Mouse (Mus musculus): ENCODE measurements around the gene Tbpl1. TPM values are rescaled to one million over a fixed set of nuclear protein-coding genes. Genes with fewer than 3 reads are reported as not detected.

Gene Tbpl1
- total RNA-seq (2021) = 30.8 and 42.0 TPM in 2 replicates
- long read RNA-seq, transcript Tbpl1-202 (7 exons, 2,873 nt) = major isoform, 24 of 31 reads
- long read RNA-seq, partial matches to known transcripts = 1 of 31 reads
- long read RNA-seq, other reads (novel, unspliced or antisense) = 5 of 31 reads

DNA sequence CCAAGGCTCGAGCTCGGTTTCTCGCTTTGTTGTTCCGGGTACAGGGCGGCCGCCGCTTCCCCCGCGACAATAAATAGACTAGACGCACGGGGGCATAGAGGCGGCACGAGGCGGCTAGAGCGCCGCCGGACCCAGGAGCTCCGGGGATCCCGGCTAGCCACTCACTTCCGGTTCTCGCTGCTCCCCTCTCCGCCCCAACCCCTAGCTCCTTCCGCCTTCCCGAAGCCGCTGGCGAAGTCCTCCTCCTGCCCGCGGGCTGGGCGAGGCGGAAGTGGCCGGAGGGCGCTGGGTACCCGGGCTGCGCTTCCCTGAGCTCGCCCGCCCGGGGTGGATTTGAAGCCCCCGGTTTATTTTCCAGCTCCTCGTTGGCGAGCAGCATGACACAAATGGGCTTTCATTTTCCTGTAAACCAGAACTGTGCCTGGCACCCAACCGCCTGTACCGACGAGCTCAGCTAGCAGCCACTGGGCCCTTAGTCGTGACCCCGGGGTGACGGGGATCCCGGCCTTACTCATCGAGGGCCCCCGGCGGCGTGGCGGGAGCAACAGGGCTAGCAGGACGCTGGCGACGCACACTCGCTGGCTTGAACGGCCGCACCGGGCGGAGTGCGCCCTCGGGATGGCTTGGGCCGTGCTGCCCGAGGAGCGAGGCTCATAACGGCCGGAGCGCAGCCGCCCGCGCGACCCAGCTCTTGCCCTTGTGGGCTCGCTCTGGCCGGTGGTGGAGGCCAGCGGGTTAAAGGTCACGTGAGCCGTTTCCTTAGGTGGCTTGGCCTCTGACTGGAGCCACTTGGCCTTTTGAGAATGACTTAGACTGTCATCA is at the start of gene Tbpl1:
Tbpl1 (minus strand) TSS at position 667 of the 822 bp plus-strand sequence.
- peak; percentile 94 for DNase-seq

DNA sequence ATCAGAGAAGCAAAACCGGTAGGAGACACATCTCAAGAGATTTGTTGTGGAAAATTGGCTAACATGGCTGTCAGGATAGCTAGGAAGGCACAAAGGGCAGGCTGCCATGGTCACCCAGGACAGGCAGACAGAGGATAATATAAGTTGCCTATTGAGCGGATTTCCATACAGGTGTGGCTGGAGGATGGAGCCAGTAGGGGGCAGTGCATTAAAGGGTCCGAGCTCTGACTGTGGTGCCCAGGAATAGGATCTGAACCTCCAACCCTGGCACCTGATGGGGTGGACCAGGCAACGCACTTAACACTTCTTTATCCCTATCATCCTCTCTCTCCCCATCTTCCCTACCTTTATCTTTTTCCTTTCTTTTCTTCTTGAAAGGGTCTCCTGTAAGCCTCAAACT is 49.7 kb upstream of the Tbpl1 start:
- DNase-seq = peak; percentile 7

DNA sequence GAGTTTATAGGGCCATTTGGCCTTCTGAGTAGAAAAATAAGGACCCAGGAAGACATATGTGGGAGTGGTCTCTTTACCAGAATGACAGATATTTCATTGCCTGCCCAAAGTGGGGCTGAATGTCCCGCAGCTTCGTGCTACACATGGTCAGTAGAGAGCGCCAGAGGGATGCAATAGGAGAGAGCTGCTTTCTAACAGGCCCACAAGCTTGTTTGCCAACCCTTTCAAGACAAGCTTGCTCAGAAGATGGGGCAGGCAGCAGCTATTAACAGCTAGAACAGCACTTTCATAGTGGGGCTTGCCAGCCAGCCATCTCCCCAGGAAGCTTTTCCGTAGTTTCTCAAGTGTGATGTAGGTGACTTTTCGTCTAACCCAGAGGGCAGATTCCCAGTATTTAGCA is 46.2 kb upstream of the Tbpl1 start:
- no peak for DNase-seq

DNA sequence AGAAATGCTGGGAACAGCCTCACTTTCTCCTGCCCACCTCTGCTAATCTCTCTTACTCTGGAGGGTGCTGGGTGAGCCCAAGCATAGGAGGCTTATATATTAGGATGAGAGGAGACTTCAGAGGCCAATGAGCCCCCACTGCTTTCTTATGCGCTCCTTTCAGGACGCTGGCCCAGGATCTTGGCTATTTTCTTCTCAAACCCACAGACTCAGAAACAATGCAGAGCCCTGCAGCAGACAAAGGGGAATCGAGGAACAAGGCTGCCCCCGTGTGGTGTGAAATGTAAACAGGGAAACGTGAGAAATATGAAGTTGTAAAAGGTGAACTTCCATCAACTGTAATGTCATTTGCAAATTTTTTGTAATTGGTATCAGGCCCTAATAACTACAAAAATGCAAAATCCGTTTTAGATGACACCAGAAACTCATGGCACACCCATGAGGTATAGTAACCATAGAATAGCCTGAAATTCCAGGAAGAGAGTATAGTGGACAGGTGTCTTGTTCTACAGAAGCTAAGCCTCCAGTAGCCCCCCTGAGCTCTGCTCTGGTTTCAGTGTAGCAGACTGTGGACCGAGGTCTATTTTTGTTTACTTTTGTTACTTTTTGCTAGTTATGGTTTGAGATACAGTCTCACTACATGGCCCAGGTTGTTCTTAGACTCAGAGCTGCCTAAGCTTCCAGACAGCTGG is 44.4 kb upstream of the Tbpl1 start:
- peak; percentile 40 for DNase-seq

DNA sequence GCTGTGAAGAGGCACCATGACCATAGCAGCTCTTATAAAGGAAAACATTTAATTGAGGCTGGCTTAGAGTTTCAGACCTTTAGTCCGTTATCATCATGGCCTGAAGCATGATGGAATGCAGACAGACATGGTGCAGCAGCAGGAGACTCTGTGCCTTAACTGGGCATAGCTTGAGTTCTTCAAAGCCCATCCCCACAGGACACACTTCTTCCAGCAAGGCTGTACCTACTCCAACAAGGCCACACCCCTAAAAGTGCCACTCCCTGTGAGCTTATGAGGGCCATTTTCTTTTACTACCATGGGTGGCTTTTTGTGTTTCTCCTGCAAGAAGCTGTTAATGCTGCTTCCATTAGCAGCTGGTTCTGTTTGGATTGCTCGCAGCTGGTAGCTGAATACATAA is 43.7 kb upstream of the Tbpl1 start:
- no peak for DNase-seq

DNA sequence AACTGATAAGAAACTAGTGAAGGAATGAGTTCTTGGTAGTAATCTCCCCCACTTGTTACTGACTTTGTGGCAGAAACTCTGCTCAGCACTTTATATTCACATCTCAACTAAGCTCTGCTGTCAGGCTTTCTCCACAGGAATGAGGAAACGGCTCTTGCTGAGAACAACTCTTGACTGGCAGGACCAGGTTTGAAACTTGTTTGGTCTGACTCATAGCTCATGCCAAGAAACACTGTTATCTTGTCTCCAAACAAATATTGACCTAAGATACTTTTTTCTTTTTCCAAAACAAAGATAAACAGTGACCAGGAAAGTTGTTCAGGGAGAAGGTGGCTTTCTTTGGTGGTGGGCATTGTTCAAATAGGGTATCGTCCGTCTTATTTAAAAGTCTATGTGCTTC is 42.9 kb upstream of the Tbpl1 start:
- no peak for DNase-seq

DNA sequence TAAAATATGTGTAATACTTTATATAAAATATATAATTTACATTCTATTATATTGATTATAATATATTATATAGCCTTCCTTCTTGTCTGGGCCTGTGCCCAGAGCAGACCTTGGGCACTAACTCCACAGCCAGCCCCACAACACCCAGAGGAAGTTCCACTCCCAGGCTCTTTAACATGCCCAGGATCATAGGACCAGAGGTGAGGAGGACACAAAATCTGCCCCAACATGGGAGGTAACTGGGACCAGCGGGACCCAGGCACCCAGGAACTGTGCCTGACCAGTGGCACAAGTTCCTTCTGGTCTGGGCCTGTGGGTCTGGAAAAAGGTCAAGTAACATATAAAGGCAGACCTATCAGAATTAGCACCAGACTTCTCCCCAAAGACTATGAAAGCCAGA is 22.5 kb upstream of the Tbpl1 start:
- no peak for DNase-seq

DNA sequence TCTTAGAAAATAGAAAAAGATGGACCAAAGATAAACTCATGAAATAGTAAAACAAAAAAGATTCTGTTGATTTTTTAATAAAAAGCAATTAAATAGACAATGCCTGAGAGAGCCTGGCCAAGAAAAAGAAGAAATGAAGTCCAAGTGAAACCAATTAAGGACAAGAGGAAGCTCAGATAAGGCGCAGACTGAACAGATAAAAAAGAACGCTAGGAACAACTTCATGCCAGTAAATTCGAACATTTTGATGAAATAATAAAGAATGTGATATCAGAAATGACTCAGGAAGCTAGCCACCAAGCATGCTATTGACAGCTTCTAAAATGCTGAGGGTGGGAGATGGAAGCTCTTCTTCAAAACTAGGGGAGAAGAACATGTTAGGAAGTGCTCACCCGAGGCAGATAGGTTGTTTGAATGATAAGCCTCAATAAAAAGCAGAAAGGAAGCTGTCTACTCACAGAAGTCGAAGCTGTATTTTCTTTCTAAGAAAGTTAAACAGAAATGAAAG is 19.5 kb upstream of the Tbpl1 start:
- DNase-seq = no peak

DNA sequence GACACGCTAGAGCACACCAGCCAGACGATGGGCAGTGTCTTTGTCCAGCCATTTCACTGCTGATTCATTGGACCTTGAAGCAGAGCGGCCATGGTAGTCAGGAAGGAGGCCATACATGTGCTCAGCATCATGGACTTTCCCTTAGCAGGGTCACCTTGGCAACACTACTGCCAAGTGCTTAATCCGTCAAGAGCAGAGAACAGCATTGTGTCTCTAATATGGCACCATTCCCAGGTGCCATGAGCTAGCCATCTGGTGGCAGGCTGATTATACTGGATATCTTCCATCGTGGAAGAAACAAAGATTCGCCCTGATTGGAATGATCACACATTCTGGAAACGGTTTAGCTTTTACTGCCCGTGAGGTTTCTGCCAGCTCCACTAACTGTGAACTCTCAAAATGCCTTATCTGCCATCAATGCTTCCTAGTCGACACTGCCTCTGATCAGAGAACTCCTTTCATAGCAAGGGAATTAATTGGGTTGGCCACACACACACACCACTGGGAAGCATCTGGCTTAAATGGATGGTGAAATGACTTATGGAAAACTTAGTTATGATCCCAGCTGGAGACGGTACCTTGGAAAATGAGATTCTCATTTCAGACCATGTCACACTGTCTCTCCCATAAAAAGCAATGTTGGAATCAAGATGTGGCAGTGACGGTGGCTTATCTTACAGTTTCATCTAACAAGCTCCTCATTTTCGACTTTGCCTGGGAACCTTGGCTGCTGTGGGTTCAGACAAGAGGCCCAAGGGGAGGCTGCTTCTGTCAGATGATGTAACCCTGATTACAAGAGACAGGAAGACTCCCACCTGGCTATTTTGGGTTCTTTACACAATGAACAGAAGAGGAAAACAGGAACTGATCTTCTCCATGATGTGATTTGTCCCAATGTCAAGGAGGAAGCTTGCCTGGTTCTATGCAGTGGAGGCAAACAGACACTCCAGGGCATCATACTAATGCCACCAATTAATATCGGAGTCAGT is 14.9 kb upstream of the Tbpl1 start:
- no peak for DNase-seq

DNA sequence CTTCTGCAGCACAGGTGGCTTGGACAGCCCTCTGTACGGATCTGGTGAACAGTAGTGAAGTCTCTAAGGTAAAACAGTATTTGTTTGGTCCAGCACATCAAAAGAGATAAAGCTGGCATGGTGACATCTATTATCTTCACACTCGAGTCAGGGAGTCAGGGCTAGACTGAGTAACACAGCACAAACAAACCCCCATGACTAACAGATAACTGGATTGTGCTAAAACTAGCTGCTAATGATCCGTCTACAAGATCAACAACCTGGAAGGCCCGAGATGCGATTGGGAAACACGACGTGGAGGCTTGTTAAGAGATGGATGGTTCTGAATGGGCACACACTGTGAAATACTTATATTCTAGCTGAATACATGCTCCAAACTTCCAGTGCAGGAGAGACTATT is 14.2 kb upstream of the Tbpl1 start:
- no peak for DNase-seq

DNA sequence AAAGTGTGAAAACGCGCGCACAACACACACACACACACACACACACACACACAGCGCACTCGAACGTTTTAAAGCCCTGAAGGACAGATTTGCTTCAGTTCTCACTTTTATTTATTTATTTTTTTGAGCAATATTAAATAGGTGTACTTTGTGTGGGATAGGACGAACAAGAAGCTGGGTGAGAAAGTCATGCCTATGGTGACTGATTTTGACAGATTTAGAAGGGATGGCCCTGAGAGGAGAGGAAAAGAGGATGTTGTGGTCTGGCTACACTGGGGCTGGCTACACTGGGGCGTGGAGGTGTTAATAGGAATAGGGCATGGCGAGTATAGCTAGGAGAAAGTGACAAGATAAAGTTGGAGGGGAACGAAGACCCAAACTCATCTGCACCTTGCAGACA is 443 bp upstream of the Tbpl1 start:
- no peak for DNase-seq

DNA sequence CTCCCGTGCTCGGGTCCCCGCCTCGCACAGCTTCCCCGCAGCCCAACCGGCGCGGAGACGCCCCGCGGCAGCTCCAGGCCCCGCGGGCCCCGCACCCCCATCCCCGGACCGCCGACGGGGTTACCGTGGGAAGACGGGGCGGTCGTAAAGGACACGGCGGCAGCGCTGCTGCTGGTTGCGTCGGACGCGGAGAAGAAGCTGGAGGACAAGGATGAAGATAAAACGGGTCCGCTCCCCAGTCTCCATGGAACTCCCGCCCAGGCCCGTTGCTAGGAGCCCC is 806 bp downstream of the Tbpl1 start:
- DNase-seq = no peak

DNA sequence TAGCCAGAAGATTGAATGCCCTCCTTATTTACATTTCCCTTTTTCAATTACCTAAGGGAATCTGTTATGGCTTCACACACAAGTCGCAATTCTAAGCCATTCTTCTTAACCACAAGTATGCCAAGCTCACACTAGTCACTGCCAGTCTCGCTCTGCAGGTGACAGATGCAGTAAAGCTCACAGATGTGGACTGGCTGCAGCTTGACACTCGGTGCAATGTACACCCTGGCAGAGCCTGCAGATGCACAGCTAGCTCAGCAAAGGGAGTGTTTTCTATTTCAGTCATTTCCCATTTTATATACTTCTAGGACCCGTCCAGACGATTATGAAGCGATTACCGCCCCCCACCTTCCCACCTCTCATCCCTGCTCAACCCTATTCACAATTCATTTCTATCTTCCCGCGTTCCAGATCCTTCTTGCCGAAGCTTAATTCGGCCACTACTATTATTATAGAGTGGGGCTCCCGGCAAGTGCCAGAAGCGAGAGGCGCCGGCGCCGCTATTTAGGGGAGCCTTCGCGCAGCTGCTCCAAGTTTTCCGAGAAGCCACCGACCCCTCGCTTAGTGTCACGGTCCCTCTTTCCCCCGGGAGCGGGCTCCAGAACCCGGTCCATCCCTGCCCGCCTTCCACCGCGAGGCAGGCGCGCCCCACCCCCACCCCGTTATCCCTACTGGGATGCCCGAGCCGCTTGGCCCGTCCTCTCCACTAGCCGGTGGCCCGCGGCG is 1.3 kb downstream of the Tbpl1 start:
- no peak for DNase-seq

DNA sequence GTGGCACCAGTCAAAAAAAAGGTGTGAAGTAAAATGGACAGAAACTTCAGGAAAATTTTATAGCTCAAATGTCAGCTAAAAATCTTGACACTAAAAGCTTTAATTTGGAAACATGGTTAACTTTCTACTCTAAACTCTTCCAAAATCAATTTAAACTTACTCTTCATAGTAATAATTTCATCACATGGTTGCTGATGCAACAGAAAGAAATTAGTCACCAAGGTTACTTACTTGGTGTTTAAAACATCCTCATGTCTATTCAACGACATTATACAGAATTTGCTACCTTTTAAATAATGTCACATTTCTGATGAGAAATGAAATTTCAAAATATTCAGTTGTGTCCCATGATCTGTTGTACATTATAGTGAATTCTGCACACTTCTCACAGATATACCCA is 3.5 kb downstream of the Tbpl1 start:
- DNase-seq = no peak

DNA sequence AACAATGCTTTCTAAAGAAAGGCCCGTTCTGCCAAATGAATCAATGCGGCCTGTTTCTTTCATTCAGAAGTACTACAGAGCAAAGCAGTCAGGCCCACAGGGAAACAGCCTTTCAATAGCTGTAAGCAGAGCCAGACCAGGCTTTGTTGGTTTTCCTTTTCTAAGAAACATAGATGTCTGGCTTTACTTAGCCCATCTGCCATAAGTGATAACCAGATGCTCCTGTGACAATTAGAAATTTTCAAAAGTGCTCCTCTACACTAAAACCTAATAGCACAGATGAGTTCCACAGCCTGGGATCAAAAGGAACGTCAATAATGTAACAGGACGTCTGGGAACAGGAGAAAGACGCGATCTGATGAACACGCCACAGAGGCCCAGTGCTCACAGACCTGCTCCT is 5.4 kb downstream of the Tbpl1 start:
- DNase-seq = no peak

DNA sequence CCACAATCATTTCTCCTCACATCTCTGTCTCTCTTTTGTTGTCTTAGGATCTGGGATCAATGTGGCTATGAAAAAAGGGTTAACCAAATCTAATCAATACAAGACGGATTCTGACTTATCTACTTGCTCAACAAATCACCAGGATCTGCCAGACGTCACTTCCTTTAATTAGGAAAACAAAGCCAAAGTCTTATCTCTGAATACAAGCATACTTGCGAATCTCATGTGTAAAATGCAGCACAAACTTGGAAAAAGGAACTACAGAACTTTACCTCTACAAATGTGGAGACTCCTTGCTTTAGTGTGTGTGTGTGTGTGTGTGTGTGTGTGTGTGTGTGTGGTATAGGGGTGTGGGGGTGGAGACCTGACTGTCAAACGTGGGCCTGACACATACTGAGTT is 6.6 kb downstream of the Tbpl1 start:
- no peak for DNase-seq

DNA sequence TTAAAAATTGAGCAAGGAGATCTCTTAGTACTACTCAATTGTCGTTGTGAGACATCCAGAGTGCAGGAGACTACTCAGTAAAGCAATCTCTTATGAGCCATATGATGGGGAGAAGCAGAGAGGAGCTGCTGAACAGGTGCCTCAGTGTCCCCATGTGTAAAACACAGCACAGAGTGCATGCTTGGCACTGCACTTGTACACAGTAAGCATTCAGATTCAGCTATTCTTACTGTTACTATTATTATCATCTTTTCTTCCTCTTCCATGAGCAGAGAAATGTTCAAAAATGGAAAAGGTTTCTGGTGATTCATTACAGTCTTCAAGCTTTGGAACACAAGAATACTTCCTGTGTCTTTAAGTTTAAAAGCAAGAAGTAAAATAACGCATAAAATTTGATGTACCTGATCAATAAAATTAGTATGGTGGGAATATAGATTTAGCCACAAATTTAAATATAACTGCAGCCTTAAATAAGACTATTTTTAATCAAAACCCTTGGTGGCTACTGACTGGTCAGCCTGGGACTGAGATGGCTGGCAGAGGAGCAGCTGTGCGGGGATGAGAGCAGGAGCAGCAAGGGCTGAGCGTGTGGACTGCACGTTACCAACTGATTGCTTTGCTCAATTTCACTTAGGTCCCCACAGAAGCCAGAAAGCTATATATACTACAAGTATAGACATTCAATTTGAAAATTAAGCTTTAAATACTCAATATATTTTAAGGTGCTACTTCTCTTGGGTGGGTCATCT is 10.8 kb downstream of the Tbpl1 start:
- DNase-seq = no peak

DNA sequence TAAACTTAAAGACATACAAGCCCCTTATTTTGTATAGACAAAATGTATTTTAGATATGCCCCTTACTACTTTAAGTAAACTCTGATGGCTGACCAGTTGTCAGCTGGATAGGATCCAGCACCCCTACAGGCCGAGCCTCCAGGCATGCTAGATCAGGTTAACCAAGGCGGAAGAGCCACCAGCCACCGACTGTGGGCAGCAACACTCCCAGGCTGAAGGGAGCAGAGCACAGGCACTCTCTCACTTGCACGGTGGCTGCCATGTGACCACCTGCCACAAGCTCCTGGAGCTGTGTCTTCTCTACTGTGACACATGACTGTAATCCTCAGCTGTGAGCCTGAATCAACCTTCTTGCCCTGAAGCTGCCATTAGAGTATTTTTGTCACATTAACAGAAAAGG is 13.3 kb downstream of the Tbpl1 start:
- DNase-seq = no peak

DNA sequence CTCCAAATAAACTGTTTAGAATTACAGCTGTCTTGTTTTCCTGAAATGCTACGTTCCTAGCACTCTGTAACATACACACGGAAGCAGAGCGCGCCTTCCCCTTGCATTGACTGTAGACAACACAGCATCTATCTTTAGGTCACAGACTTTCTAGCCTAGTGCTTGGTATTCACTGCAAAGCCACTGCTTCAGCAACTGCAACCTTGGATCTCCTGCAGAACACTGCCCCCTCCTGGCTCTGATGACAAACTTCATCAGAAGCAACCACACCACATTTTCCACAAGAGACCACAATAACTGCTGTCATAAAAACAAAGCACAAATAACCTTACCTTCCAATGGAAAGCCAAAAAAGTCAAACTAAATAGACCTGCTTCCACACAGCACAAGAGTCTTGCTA is 17.2 kb downstream of the Tbpl1 start:
- peak; percentile 36 for DNase-seq

DNA sequence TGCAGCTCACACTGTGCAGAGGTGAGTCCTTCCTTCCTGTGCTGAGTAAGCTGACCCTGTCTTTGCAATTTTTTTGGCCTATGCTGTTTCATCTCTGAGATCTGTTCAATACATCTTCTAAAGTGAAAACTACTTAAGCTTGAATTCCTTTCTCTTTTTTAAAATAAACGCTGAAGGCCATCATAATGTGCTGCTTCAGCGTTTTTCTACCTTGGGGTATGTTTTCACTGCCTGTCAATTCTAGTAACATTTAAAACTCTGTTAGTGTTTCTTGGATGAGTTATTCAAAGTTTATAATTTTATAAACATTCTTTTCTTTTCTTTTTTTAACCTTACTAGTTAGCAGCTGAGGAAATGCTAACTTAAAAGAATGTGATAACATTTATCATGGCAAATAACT is 18.8 kb downstream of the Tbpl1 start:
- DNase-seq = no peak

DNA sequence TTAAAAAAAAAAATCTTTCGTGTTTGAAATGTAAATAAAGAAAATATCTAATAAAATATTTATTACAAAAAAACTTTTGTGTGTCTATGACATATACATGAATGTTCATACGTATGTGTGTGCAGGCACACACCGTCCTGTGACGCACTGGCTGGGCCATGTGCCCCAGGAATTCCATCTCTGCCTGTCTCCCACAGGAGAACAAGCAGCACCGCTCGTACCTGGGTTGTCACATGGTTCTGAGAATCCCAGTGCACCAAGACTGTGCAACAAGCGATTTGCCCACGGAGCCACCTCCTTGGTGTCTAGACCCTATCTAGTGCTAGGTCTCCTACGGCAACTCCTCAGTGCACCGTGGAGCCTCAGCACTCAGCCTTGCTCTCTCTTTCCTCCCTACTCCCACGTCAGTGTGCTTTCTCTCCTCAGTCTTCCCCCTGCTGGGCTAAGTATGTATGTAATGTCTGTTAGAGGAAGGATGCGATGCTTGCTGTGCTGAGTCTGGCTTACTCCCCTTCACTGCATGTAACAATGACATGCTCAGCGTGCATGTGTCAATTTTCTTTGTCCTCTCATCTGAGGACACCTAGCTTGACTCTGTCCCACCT is 21.5 kb downstream of the Tbpl1 start:
- DNase-seq = no peak

Data from adrenal gland, postnatal 25 days (tissue).